Mouse (Mus musculus) E14TG2a.4 (cell line): Measurements from ENCODE around the gene Atp8b2.

ENCODE experiments used
- CTCF ChIP-seq: conservative IDR thresholded peaks from 2 replicates; pipeline ENCODE4 v1.5.1; 2014; ENCODE audit warnings: low read length
- POU5F1 ChIP-seq: IDR thresholded peaks from 2 replicates; pipeline ENCODE4 v1.6.1; 2014; ENCODE audit warnings: low read length, borderline replicate concordance

DNA sequence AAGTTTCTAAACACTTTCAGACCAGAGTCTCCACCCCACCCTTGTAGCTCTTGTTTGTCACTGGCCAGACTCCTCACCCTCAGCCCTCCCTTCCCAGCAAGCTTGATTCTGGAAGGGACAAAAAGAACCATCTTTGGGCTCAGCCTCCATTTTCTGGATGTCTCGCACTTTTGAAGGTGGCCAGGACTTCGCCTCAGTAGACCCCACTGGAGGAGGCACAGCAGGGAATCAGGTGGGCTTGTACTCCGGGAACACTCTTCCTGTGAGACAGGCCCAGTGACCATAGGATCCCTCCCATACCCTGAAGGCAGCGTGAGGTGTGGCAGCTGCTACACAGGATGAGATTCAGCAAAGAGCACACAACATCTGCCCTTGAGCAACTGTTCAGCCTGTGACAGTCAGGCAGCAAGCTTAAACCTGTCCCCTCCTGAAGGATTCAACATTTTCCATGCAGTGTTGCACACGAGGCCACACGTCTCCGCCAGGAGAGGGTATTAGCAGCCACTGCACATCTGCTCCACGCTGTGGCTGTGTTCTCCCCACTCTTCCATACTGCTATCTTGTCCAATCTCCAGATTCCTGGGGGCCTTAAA, 66.0 kb downstream of the Atp8b2 start:
- TF ChIP-seq CTCF (no peak), POU5F1 (no peak)
